Comparison of ENCODE assay signal across 16 mouse cellular contexts in the genomic region with DNA sequence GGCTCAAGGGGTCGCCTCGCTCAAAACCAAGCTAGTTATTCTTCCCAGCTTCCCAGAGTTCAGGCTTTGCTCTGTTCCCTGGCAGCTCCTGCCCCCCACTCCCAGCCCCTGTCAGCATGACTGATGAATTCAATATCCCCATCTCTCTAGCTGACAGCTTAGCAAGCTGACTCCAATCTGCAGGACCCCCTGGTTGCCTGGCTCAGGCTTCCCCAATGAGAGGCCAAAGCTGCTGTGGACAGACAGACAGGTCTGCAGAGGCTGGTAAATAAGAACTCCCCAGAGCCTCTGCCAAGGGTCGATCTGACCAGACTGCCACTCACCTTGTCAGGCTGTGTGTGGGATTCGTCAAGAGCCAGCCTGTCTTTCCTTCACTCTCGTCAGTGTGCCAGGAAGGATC.
DNase-seq lines count a peak whose midpoint lies in the region; ATAC-seq lines count a peak whose summit lies in the region.
"Had no signal": no experiment of that assay in that cellular context is flagged by ENCODE, and none has a peak within 500 bp of the region (broad histone marks: within the 10 kb centered on the region; RNA-seq: fewer than 3 reads in every experiment).

No protein-coding gene starts in this region.

- no peaks in the 10 kb centered on the region for H3K36me3 ChIP-seq in heart, embryonic 16.5 days (ENCODE audit: control insufficient read depth, insufficient read depth)
- H3K36me3 ChIP-seq in neural tube, embryonic 15.5 days = no peaks in the 10 kb centered on the region
- no peaks in the 10 kb centered on the region for H3K36me3 ChIP-seq in embryonic facial prominence, embryonic 13.5 days
- H3K36me3 ChIP-seq: hindbrain, embryonic 15.5 days; limb, embryonic 15.5 days had no signal

- no peak overlapping the region for H3K4me3 ChIP-seq in heart, embryonic 16.5 days (ENCODE audit: low read length)
- H3K4me3 ChIP-seq in neural tube, embryonic 15.5 days (replicated peaks) = no peak overlapping the region
- H3K4me3 ChIP-seq in embryonic facial prominence, embryonic 13.5 days = no peak overlapping the region
- H3K4me3 ChIP-seq: erythroblast, embryonic 14.5 days; hindbrain, embryonic 15.5 days; limb, embryonic 15.5 days had no signal

- H3K4me2 ChIP-seq in heart, embryonic 16.5 days (ENCODE audit: low read depth, low read length) = no peak overlapping the region
- H3K4me2 ChIP-seq in neural tube, embryonic 15.5 days = no peak overlapping the region
- no peak overlapping the region for H3K4me2 ChIP-seq in embryonic facial prominence, embryonic 13.5 days
- H3K4me2 ChIP-seq: hindbrain, embryonic 15.5 days; limb, embryonic 15.5 days had no signal

- DNase-seq in heart, adult 9 months (ENCODE audit: low spot score in 2 of 2) = no peak
- DNase-seq in neural tube, embryonic 10.5 days (ENCODE audit: extremely low spot score, low spot score) = peak; percentile 56
- peak; percentile 19 for DNase-seq in yolk sac, embryonic 10.5 days (ENCODE audit: low spot score)
- no peak for DNase-seq in gastrocnemius, postnatal 25 days
- no peak for DNase-seq in adrenal gland, postnatal 14 days
- DNase-seq: B cell, adult 2 months; cerebellum, adult 9-10 months; heart, adult 18-20 months; thymus, postnatal 25 days had no signal

- no peaks in the 10 kb centered on the region for H3K27me3 ChIP-seq in heart, embryonic 16.5 days (ENCODE audit: control insufficient read depth, insufficient read depth, low read length)
- no peaks in the 10 kb centered on the region for H3K27me3 ChIP-seq in neural tube, embryonic 15.5 days (replicated peaks)
- no peaks in the 10 kb centered on the region for H3K27me3 ChIP-seq in embryonic facial prominence, embryonic 13.5 days
- H3K27me3 ChIP-seq: hindbrain, embryonic 15.5 days; limb, embryonic 15.5 days had no signal

- no peaks in the 10 kb centered on the region for H3K9me3 ChIP-seq in heart, embryonic 16.5 days (replicated peaks; ENCODE audit: control insufficient read depth, low read length)
- no peaks in the 10 kb centered on the region for H3K9me3 ChIP-seq in neural tube, embryonic 15.5 days (replicated peaks)
- no peaks in the 10 kb centered on the region for H3K9me3 ChIP-seq in embryonic facial prominence, embryonic 13.5 days
- H3K9me3 ChIP-seq: hindbrain, embryonic 15.5 days; limb, embryonic 15.5 days had no signal

- H3K27ac ChIP-seq in heart, embryonic 16.5 days (ENCODE audit: low read length) = 0 out of 2 replicates have a peak overlapping the region, but pooled peaks have one; percentile 0
- H3K27ac ChIP-seq in neural tube, embryonic 15.5 days (replicated peaks) = no peak overlapping the region
- peak overlapping the region; percentile 72 for H3K27ac ChIP-seq in embryonic facial prominence, embryonic 13.5 days
- H3K27ac ChIP-seq: hindbrain, embryonic 15.5 days; limb, embryonic 15.5 days had no signal

- no peak overlapping the region for H3K9ac ChIP-seq in heart, embryonic 16.5 days (ENCODE audit: low read length)
- no peak overlapping the region for H3K9ac ChIP-seq in neural tube, embryonic 15.5 days (replicated peaks)
- H3K9ac ChIP-seq in embryonic facial prominence, embryonic 13.5 days = no peak overlapping the region
- H3K9ac ChIP-seq: hindbrain, embryonic 15.5 days; limb, embryonic 15.5 days had no signal

- 37% methylated on average over 5 of the region's 5 CpGs for WGBS in heart, embryonic 16.5 days
- 73% methylated on average over 5 of the region's 5 CpGs for WGBS in neural tube, embryonic 15.5 days
- 27% methylated on average over 5 of the region's 5 CpGs for WGBS in embryonic facial prominence, embryonic 13.5 days

- peaks cover 5% of the 10 kb centered on the region; the same call in 1 of the 2 replicates for H3K4me1 ChIP-seq in heart, embryonic 16.5 days (ENCODE audit: control insufficient read depth, insufficient read depth, low read length)
- no peaks in the 10 kb centered on the region; the same call in 1 of the 2 replicates for H3K4me1 ChIP-seq in neural tube, embryonic 15.5 days
- peaks cover 15% of the 10 kb centered on the region for H3K4me1 ChIP-seq in embryonic facial prominence, embryonic 13.5 days

- ATAC-seq in heart, embryonic 16.5 days (replicated peaks; ENCODE audit: extremely low read depth, insufficient read depth, low FRiP score) = no peak
- ATAC-seq in neural tube, embryonic 15.5 days (ENCODE audit: low FRiP score) = no peak
- ATAC-seq in embryonic facial prominence, embryonic 13.5 days (ENCODE audit: insufficient number of reproducible peaks, insufficient read depth, low FRiP score, low TSS enrichment, low read depth) = no peak
- ATAC-seq: intestine, postnatal 0 days had no signal

Comparison
In these comparisons a context has a peak if more than half of its experiments do, and no peak if none do; other contexts are left out.
1. DNase-seq: peak in neural tube, embryonic 10.5 days (single experiment) and yolk sac, embryonic 10.5 days (single experiment); none in heart, adult 9 months (0 of 2), gastrocnemius, postnatal 25 days (single experiment) and adrenal gland, postnatal 14 days (single experiment).